Mouse (Mus musculus) gastrocnemius, adult 8-10 months (tissue): ENCODE results near the gene Plb1. TPM values are rescaled to one million over a fixed set of nuclear protein-coding genes. Genes with fewer than 3 reads are reported as not detected.

ENCODE experiments used
- DNase-seq, 2 experiments: peaks; one replicate each; pipeline ENCODE4 v3.0.0; 2022; ENCODE audit warnings: low spot score in 2 of 2
- total RNA-seq, 4 experiments: library from RNA; stranded (reverse); gene quantifications; 2 replicates each; pipeline ENCODE4 v1.2.4; 2022

Gene Plb1
- total RNA-seq, 4 experiments from 2014 or later, result 0.58 to 3.3 (median 1.3) TPM

- DNase-seq, result no peak
Measured at GRCm38 (mm10) chr5:32245385-32245784, 12.9 kb downstream of the Plb1 start.

DNA sequence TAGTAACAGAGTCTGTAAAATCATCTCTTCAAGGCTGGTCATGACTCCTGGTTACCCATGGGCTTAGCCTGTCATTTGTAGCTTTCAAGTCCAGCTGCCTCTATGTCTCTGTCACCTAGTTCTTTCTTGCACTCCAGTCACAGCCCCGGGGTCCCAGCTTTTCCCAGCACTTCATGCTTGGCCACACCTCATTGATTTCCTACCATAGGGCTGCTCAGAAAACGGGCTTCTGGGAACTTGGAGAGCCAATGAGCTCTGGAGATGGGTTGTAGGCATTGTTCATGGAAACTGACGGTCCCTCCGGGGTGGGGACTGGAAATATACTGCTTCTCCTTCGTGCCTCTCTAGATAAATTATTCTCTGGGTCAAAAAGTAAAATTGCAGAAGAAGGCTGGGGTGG lies 28.2 kb downstream of the Plb1 start:
- no peak for DNase-seq

DNA sequence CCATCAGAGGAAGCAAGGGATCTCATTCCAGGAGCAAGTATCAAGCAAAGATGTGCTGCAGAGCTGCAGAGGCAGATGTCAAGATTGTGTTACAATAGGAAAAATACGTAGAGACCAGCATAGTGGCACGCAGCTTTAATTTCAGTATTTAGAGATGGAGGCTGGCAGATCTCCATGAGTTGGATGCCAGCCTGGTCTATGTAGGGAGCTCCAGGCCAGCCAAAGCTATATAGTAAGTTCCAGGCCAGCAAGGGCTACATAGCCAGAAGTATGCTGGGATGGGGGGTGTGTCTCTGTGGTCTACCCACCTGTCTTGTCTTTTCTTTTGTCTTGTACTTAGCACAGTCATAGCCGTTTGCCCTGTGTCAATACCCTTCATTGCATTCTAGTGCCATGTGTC lies 28.7 kb downstream of the Plb1 start:
- no peak for DNase-seq

DNA sequence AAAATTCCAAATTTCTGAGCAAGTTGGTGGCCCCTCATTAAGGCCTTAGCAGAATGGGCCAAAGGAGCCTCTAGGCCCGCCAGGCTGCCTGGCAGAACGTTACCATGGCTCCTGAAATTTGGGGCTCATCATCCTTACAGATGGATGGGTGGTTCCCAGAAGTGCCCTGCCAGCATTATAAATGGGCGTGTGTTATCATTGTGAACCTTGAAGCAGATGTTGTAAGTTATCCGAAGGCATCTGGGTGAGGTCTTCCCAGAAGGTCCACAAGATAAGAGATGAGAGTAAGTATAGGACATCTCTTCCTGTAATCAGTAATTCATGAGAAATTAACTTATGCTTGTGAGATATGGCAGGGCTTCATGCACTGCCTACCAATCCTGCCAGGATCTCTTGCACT lies 30.0 kb downstream of the Plb1 start:
- DNase-seq, result no peak

DNA sequence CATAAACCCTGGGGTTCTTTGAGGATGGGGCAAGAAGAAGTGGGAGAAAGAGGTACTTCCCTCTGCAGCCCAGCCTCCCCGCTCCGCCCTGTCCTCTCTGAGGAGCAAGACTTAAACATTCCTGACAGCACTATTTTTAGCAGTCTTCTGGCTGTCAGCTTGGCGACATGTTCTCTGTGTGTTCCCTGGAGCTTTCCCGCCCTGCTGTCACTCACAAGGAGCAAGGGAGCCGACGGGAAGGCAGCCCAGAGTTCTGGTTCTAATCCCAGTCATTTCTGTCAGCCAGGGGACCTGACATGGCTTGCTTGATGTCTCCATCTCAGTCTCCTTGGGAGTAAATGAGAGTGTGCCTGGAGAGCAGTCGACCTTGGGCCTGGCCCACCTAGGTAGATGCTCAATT lies 40.0 kb downstream of the Plb1 start:
- peak in 1 of 2 experiments; percentile 42 for DNase-seq

GRCm38 (mm10) chr5:32278000-32278694 lies 45.6 kb downstream of the Plb1 start:
- no peak for DNase-seq

GRCm38 (mm10) chr5:32280066-32280465 lies 47.6 kb downstream of the Plb1 start:
- DNase-seq, result no peak

GRCm38 (mm10) chr5:32282345-32282744 lies 49.8 kb downstream of the Plb1 start:
- no peak for DNase-seq

DNA sequence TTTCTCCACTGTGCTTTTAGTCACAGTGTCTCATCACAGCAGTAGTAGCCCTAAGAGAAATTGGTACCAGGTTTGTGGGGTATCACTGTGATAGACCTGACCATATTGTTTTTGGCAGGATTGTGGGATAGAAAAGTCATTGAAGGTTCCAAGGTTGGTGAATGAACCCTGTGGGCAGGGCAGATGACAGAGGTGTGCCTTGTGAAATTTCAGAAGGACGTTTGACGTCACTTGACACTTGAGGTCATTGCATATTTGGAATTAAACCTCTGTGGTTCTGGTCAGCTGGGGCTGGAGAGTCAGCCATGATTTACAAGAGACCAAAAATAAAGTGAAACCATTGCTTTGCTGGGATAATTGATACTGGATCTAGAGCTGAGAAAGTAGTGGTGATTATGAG lies 50.9 kb downstream of the Plb1 start:
- no peak for DNase-seq

GRCm38 (mm10) chr5:32286315-32286714 lies 53.8 kb downstream of the Plb1 start:
- no peak for DNase-seq

DNA sequence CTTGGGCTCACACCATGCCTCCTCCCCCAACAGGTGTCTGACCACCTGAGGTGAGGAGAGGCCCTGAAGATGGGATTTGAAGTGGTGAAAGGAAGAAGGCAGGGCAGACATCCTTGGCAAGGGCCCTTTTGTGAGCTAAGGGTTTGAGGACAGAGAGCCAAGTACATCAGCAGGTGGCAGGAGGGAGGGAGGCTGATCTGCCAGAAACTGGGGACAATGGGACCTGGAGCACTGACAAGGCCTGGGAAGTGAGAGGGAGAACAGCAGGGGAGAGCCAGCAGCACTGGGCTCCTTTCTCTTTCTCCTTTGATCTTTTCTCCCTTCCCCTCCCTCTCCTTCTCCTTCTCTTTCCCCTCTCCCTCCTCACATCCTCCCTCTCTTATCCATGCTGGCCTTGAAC lies 55.5 kb downstream of the Plb1 start:
- no peak for DNase-seq

GRCm38 (mm10) chr5:32291316-32291715 lies 58.8 kb downstream of the Plb1 start:
- DNase-seq, result no peak

DNA sequence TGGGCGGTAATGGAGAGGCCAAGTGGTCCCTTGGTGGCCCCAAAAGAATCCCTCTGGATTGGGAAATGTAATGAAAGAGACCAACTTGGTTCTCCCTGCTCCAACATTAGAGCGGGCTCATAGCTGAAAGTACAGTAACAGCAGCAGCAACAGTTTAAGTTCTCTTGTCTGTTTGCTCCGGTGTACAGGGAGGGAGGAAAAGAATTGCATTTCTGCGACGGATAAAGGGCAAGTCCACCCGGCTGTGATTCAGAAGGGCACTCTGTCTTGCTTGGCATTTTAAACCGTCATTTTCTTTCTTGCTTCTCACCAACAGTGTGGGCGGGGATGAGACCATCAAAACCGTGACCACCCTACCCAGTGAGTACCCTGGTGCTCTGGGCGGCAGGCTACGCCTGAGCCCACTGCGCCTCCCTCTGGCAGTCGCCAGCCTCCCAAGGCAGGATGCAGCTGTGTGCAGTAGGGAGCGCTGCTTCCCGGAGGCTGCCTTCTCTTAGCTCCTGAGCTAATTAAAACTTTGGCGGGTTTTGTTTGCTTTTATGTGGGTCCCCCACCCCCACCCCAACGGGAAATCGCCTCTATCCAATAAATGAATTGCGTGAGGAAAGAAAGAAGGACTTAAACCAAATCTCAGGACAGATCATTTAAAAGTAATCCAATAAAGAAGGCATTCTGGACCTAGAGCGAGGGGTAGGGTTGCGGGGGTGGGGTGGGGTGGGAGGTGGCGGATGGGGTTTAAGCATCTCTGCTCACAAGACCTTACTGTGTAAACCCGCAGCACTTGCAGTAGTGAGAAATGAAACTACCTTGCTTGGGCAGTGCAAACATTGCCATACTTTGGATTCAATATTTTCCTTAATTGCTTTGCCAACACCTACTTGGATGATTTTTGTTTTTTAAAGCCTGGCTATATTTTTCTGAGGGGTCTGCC lies 70.7 kb downstream of the Plb1 start:
- no peak for DNase-seq

- no peak for DNase-seq
Measured at GRCm38 (mm10) chr5:32307106-32307505, 74.6 kb downstream of the Plb1 start.

- no peak for DNase-seq
Measured at GRCm38 (mm10) chr5:32308647-32309046, 76.1 kb downstream of the Plb1 start.

- no peak for DNase-seq
Measured at GRCm38 (mm10) chr5:32309714-32310113, 77.2 kb downstream of the Plb1 start.

DNA sequence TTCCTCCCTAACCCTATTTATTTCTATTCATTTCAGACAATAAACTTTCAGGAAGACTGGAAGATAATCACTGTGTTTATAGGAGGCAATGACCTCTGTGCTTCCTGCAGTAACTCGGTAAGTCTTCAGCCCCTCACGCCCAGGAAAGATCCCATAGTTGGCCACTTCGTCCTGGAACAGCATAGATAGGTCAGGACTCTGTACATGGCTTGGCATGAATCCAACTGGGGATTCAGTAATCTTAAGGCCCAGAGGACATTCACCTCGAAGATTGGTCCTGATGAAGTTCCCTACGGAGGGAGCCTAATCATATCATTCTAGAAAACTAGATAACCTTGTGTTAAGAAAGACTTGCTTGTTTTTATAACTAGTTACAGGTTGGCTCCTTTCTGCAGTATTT lies 78.3 kb downstream of the Plb1 start:
- DNase-seq, result no peak

DNA sequence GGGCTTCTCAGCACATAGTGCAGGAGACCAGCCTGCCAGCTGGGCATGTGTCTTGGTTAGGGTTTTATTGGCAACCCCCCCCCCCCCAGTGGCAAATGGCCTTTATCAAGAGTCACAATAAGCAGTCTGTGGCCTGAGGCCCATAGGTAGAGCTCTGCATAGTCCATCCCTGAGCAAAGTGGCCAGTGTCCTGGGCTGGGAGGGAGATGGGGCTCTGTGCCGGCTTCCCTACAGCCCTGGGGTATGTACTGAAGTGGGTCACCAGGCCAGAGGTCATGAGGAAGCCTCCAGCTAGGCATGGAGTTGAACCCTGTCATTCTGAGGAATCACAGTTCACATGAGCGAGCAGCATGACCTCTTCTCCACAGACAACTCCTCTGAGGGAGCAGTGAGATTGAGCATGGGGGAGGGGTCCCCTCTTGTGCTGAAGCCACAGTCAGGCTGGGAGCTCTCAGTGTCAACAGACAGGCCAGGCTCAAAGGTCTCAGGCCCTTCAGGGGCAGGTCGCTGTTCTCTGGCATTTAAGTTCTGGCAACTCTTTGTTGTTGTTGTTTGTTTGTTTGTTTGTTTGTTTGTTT lies 79.2 kb downstream of the Plb1 start:
- no peak for DNase-seq

DNA sequence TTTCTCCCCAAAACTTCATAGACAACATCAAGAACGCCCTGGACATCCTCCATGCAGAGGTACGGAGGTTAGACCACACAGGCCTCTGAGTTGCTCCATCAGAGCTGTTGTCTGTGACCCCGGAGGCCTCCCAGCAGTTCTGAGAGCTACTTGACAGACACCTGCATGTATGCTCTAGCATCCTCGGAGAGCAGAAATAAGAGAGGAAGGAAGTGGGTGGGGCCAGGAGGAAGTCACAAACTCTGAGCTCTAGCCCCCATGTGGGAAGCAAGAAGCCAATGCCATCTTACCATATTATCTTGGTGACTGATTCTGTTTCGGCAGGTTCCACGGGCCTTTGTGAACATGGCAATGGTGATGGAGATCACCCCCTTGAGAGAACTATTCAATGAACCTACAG lies 81.2 kb downstream of the Plb1 start:
- DNase-seq, result no peak

DNA sequence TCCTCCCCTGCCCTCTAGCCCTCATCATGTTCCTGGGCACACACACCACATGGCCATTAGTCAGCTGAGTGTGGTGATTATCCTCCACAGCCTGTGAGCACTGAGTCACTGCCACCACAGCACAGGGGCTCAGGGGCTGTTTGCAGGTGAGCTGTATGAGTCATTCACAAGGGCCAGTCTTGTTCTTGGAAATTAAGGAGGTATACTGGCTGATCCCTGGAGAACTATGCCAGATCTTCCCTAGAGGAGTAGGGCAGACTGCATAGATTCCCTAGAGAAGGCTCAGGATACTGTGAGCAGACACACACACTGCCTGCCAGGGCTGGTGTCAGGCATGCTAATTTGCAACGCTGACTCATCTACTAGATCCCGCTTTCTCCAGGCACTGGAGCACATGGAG lies 82.2 kb downstream of the Plb1 start:
- DNase-seq, result no peak

DNA sequence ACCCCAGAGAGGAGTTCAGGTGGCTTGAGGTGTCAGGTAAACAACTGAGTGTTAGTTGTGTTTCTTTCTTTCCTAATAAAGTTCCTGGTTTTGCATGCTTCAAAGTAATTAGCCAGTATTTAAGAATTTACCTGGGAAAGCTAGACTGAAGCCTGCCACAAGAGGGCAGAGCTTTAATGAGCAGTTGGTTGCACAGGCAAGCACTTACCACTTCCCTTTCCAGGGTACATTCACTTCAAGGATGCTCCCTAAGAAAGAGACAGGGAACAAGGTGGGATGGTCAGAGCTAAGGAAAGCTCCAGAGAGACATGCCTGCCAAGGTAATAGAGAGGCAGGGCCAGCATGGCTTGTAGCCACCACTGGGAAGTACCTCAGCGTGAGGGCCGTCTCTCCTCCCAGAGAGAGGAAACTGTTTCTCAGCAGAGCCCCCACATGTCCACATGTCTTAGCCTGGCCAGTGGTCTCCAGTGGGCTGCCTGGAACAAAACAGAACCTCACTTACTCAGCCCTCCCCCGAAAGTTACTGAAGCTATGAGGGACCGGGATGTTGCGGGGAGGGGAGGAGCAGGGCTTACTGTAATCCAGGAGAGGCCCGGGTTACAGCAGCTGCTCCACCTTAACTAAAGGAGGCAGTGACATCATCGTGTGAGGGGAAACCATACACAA lies 89.8 kb downstream of the Plb1 start:
- no peak for DNase-seq

DNA sequence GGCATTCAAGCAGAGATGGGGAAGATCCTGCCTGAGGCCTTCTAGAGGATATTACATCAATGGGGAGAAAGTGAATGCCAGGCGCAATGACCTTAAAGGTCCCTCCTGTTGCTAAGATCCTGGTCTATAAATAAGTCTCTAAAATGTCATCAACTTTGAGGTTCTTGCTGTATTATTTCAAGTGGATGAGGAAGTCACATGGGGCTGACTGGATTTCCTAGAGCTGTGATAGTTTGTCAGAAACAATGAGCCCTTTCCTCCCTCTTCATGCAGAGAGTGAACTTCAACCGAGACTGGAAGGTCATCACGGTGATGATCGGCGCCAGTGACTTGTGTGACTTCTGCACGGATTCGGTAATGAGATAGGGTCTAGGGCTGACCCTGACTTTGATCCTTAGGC lies 95.6 kb downstream of the Plb1 start:
- DNase-seq, result no peak
